Mouse (Mus musculus) regulatory T cell (primary cell): ENCODE data around the gene Mical1.

Experiments
- in situ Hi-C: fragments of 300-600 bp; cut with MboI, MseI; formaldehyde crosslinking; loops from one replicate; pipeline ENCODE4 v1.15.1; 2025; ENCODE audit warnings: high pct_unique_total_duplicates

Gene Mical1

DNA sequence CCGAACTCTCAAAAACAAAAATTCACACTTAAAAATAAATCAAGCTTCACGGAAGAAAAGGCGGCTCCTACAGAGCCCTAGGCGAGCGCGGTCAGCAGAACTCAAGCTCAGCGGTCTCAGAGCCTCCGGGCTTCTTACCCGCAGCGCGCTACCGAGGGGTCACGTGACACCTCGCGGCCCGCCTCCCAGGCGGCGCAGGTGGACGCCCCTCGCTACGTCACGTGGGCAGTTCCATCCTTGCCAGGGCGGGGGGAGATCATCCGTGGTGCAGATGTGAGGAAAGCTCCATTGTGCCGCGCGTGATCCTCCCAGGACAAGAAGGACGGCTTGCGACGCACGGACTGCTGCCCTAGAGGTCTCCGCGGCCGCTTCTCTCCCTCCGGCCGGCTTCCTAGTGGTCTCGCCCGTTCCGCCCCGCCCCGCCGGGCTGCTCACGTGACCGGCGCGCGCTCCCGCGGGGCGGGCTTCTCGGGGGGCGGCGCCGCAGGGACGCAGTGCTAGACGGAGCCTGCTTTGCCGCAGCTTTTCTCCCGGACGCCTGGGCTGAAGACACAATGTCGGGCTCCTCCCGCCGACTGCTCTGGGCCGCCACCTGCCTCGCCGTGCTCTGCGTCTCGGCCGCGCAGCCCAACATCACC lies 43.0 kb downstream of the Mical1 start, which contains the start of gene Cd164:
TSS of gene Cd164 (plus strand) at position 434 of the 638 bp plus-strand sequence.
- in situ Hi-C loops = loop anchor here (10.0 kb wide), 1 partner anchor 156 kb away; no protein-coding TSS in a partner anchor

GRCm38 (mm10) chr10:41519640-41520409 lies 43.7 kb downstream of the Mical1 start:
- in situ Hi-C loops = loop anchor here (10.0 kb wide), 1 partner anchor 155 kb away; no protein-coding TSS in a partner anchor

DNA sequence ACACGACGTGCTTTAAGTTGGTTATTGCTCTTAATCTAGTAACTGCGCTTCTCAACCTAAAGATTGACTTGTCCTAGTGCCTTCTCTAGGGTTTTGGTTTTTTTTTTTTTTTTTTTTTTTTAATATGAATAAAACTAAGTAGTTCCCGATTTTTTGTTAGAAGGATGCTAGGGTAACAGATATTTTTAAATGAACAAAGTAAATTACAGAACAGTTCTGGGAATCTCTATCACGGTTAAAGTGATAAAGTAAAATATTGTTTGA lies 44.2 kb downstream of the Mical1 start:
- in situ Hi-C loops = no loop called here

- in situ Hi-C loops = no loop called here
Measured at GRCm38 (mm10) chr10:41523386-41523785, 47.3 kb downstream of the Mical1 start.

- in situ Hi-C loops = no loop called here
Measured at GRCm38 (mm10) chr10:41525696-41526095, 49.6 kb downstream of the Mical1 start.

DNA sequence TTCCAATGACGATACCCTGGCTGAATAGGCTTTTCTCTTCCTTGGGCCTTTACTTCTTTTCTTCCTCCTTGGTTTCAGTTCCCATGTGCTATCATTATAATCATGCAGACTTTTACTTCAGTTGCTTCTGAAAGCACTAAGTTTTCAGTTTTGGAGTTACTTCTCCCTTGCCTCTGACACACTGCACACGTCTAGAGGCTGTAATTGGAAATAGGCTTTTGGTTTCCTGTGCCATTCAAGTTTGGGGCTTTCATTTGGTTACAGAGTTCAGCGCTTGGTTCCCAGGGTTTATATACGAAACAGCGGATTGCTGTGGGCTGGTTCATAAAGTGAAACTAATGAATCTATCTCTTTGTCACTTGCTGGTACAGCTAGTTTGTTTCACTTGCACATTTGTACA lies 53.9 kb downstream of the Mical1 start:
- in situ Hi-C loops = no loop called here

- in situ Hi-C loops = no loop called here
Measured at GRCm38 (mm10) chr10:41535991-41536390, 59.9 kb downstream of the Mical1 start.
